Mouse (Mus musculus) embryo, embryonic 10 days (tissue): ENCODE data around the gene Fam162a.
"Not testable (repeated sequence)": the region's sequence is repeated elsewhere in the genome, so short reads cannot be mapped to it uniquely, and the experiment has no call there.

Experiments
- DNase-seq: peaks from one replicate; pipeline ENCODE4 v3.0.0-alpha.2; 2015; ENCODE audit warnings: low spot score

The Fam162a gene

DNA sequence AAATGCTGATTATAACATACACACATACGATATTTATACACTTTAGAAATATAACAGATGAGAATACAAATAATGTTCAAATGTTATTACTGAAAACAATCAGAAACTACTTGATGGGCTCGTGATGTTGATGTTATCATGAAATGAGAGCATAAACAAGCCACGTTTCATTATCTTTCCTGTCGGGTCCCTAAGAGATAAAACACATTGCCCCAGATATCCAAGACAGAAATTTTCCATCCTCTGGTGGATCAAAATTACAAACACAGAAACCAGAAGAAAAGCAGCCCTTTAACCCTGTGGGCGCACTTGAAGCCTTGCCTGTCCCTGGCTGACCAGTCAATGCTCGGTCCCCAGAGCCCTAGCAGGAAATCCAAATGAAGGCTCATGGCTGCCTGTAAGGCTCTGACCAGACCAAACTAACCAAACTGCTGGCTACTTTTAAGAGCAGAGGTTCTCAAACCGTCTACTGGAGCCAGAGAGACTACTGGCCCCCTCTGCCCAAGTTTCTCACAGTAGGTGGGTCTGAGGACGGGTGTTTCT, 13.4 kb downstream of the Fam162a start:
- no peak for DNase-seq

DNA sequence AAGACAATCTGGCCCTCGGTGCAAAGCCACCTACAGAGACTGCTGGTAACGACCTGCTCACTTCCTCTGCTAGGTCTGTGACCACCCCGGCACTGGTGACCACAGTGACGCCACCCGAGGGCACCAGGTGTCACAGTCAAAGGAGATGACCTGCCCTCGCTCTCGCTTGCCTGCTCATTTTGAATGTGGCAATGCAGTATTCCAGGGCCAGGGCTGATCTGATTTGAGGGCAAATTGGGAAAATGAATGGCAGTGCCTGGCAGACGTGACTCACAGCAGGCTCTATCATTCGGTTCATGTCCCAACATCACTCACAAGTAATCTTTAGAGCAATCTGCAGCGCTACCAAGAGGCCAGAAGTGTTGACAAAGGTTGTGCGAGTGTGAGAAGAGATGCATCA, 15.0 kb downstream of the Fam162a start:
- no peak for DNase-seq

- DNase-seq: no peak
Observed at GRCm38 (mm10) chr16:36054920-36055319, 16.5 kb downstream of the Fam162a start.

- no peak for DNase-seq
Observed at GRCm38 (mm10) chr16:36053524-36054275, 17.7 kb downstream of the Fam162a start.

- DNase-seq: no peak
Observed at GRCm38 (mm10) chr16:36051491-36051890, 19.9 kb downstream of the Fam162a start.

GRCm38 (mm10) chr16:36047538-36047937, 23.9 kb downstream of the Fam162a start:
- no peak for DNase-seq

DNA sequence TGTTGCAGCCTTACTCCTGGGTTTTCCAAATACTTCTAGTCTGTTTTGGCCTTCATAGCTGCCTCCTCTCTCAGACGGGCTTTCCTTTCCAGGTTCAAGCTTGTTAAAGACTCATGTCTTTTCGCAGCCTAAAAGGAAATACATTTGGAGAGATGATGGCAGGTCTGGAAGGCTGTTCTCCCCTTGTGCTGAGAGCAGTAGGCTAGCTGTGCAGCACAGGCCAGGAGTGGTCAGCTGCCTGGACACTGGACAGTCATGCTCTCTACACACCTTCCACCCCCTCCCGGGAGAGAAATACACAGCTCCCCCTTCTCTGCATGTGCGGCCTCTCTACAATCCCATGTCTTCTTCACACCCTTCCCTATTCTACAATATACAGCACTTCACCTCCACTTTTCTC, 27.4 kb downstream of the Fam162a start:
- DNase-seq: no peak

GRCm38 (mm10) chr16:36043073-36043472, 28.3 kb downstream of the Fam162a start:
- DNase-seq: no peak

- no peak for DNase-seq
Observed at GRCm38 (mm10) chr16:36041625-36042020, 29.8 kb downstream of the Fam162a start.

- peak; percentile 99 for DNase-seq
Observed at GRCm38 (mm10) chr16:36040640-36041624, 30.5 kb downstream of the Fam162a start, which contains the start of gene Wdr5b. Gene Wdr5b (plus strand): TSS chr16:36041190.

DNA sequence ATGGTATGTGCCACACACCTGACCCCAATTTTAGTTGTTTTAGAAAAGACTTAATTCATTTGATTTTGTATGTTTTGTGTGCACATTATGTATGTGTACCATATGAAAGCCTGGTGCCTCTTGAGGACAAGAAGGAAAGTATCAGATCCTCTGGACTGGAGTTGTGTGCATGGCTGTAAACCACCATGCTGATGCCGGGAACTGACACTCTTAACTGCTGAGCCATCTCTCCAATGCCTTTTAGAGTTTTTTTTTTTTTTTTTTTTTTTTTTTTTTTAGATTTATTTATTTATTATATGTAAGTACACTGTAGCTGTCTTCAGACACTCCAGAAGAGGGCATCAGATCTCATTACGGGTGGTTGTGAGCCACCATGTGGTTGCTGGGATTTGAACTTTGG, 43.3 kb downstream of the Fam162a start:
- not testable (repeated sequence) for DNase-seq

GRCm38 (mm10) chr16:36016335-36016734, 55.1 kb downstream of the Fam162a start:
- DNase-seq: no peak

DNA sequence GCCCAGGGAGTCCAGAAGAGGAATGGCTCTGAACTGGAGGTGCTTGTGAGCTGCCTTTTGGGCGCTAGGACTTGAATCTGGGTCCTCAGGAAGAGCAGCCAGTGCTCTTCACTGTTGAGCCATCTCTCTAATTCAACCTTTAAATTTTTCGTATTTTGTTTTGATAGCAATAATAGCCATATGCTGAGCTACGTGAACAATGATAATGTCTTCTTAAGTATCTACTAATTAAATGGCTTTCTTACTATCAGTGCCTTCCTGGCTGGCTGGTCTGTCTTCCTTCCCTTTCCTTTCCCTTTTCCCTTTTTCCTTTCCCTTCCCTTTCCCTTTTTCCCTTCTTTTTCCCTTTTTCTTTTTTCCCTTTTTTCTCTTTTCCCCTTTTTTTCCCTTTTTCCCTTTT, 63.0 kb downstream of the Fam162a start:
- no peak for DNase-seq

GRCm38 (mm10) chr16:35998852-35999251, 72.5 kb downstream of the Fam162a start:
- not testable (repeated sequence) for DNase-seq
